Mouse (Mus musculus): ENCODE results near the gene Pcnx3.

Gene Pcnx3

DNA sequence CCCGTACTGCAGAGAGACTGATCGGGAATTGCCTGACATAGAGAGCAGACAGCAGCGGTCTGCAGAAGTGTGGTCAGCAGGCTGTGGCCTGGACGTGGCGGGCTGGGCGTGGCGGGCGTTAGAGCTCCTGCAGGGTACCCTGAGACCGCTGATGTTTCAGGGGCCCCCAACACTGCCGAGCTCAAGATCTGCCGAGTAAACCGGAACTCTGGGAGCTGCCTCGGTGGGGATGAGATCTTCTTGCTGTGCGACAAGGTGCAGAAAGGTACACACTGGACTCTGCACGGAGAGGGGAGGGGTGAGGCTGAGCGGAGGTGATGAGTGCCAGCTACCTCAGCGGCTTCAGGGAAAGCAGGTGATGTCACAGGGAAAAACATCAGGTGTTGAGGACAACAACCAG, 47.7 kb downstream of the Pcnx3 start:
- no peak for DNase-seq (ENCODE audit: low spot score)

DNA sequence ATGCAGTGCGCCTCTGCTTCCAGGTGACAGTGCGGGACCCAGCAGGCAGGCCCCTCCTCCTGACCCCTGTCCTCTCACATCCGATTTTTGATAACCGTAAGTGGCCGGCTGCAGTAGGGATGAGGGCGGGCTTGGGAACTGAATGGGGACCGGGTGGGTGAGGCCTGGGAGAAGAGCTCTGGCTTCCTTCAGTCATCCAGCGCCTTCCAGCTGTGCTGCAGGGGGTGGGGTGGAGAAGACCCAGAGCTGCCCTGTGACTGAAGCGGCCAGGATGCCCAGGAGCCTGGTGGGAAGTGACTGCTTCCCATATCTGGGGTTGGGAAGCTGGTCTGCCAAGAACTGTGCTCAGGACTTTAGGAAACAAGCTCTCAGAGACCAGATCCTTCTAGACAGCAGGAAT, 48.4 kb downstream of the Pcnx3 start:
- no peak for DNase-seq (ENCODE audit: low spot score)

DNA sequence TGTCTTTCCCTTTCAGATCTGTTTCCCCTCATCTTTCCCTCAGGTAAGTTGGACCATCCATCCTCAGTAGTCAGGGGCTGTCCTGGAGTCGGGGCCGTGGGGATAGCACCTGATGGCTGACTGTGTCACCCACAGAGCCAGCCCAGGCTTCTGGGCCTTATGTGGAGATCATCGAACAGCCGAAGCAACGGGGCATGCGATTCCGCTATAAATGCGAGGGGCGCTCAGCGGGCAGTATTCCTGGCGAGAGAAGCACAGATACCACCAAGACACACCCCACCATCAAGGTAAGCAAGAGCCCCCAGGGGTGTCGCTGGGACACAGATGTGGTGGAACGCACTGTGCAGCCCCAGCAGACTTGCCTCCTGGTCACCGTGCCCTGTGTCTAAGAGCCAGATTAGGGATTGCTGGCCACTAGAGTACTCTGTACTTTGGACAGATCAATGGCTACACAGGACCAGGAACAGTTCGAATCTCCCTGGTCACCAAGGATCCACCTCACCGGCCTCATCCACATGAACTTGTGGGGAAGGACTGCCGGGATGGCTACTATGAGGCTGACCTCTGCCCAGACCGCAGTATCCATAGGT, 50.2 kb downstream of the Pcnx3 start:
- DNase-seq (ENCODE audit: low spot score), result no peak

DNA sequence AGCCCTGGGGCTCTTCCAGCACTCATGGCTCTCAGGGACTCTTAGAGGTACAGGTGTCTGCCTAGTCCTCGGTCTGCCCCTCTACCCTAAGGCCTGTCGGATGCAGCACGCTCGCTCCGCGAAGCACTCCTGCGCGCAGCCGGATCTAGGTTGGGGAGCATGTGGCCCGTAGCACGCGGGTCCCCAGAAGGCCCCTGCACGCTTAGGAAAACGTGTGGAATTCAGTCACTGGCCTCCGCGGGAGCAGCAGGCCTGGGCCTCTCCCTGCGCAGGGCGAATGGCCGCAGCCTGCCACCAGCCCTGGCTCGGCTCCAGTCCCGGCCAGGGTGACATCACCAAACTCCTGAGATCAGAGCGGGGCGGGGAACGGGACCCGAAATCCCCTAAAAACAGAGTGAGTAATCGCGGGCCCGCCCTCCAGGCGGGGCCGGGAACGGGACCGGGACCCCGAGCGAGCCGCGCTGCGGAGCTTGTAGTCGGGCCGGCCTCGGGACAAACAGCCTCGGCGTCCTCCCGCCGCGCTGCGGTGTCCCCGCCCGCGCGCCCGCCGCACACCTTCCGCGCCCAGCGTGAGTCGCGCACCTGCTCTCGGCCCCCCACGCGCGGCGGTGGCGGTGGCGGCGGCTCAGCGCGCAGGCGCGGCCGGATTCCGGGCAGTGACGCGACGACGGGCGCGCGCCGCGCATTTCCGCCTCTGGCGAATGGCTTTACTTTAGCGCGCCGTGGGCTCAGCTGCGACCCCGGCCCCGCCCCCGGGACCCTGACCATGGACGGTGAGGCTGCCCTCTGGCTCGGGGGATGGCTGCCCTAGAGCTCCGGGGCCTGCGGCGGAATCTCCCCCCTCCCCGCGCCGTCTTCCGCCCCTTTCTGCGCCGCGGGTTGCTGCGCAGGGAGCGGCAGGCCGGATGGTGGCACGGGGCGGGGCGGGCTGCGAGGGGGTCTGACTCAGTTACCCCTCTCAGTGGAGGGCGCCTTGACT, 51.4 kb downstream of the Pcnx3 start, which contains the start of gene Rela:
Gene Rela (plus strand): TSS at position 415 of the 979 bp plus-strand sequence.
- DNase-seq (ENCODE audit: low spot score), result peak; percentile 84

DNA sequence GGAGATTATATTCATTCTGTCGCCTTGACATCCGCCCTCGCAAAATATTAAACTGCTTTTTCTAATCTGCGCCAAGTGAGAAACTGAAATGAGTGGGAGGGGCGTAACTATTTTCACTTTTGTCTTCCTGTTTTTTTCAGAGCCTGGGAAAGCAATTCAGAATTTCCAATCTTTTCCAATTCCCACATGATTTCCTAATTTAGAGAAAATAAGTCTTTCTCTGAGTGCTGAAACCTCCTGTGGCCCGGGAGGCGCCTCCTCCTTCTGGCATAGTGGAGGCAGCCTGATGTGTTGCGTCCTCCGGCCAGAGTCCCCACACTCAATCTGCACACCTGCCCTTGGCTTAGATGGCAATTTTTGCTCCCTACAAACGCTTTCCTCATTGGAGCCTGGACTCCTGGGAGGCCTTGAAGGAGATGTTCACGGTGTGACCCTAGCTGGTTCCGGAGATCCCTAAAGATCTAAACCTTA, 52.1 kb downstream of the Pcnx3 start:
- DNase-seq (ENCODE audit: low spot score), result no peak

DNA sequence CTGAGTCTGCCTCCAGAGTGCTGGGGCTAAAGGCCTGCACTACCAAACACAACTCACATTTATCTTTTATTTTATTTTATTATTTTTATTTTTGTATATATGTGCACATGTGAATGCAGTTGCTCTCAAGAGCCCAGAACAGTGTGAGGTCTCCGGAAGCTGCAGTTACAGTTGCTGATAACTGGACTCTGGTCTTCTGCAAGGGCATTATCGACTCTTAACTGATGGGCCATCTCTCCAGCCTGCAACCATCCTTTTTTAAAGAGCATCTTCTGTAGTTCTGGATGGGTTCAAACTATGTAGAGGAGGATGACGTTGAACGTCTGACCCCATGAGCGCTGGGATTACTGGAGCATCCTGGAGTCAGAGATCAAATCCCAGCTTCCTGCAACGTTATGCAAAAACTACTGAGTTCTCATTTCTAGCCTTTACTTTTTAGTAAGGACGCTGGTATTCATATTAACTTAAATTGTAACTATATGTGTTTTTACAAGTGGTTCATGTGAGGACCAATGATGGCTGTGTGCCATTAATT, 52.6 kb downstream of the Pcnx3 start:
- no peak for DNase-seq (ENCODE audit: low spot score)

DNA sequence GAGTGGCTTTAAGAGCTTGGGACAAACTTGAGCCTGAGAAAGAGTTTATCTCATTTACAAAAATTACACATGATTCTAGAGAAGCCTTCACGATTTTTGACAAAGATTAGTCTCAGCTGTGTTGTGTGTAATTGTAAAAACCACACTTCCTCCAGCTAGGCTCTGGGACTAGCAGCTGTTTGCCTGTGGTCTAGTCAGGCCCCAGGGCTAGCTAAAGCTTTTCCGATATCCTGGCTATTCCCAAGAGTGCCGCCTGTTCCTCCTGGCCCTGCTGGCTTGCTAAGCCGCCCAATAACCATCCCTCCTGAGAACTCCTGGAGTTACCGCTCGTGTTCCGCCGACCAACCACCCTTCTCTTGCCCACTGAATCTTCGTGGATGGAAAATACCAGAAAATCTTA, 56.6 kb downstream of the Pcnx3 start:
- no peak for DNase-seq (ENCODE audit: low spot score)

DNA sequence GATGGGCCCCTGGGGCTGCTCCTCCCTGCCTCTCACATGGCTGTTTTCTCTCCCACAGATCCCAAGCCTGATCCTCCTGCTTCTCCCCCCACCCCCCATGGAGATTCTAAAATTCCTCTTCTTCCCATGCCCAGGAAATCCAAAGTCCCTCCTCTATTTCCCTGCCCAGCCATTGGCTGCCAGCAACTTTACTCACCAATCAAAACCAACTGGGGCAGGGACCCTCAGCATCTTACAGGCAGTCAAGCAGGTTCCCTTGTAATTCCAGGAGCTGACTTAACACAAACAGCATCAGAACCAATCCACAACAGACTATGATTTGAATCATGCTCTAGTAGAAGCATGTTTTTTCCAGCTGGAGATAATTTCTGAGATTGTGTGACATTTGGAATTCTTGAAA, 58.8 kb downstream of the Pcnx3 start:
- DNase-seq (ENCODE audit: low spot score), result no peak

DNA sequence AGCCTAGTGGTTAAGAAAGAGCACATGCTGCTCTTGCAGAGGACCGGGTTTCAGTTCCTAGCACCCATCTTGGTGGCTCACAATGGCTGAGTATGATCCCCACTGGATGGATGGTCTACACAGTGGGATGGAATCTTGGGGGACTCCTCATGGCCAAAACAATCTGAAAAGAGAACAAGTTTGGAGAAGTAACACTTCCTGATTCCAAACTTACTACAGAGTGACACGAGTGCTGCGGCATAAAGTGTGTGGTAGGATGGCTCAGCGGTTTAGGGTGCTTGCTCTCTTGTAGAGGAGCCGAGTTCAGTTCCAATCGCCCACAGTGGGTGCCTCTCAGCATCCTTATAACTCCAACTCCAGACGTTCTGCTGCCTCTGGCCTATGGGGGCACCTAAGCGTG, 63.4 kb downstream of the Pcnx3 start:
- DNase-seq (ENCODE audit: low spot score), result no peak

DNA sequence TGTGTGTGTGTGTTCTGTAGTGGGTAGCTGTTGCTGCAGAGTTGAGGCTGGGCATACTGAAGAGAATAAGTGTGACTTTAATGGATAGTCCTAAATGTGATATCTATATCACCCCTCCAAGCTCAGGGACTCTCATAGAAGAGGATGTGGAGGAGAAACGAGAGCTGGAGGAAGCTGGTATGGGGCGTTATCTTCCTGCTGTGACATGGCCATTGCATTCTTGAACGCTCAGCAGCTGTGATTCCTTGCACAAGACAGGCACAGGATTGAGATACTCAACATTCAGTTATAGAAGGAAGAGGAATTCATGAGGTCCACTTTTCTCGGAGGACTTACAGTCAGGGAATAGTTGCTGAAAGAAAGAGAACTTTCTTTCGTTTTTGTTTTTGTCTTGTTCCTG, 66.8 kb downstream of the Pcnx3 start:
- no peak for DNase-seq (ENCODE audit: low spot score)

DNA sequence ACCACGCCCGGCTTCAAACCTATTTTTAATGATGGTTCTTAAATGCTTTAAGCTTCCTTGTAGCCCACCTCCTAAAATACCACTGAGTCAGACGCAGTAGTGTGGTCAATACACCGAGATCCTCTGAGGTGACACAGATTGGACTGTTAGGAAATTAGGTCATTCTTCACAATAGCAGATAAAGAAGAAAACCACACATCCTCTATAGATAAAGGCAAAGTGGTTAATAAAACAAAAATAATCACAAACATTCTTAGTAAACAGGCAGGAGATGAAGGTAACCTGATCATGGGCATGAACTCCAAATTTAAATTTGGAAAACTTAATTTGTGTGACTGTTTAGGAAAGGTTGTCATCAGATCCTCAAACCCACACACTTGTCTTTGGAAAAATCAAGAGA, 68.7 kb downstream of the Pcnx3 start:
- DNase-seq (ENCODE audit: low spot score), result no peak

DNA sequence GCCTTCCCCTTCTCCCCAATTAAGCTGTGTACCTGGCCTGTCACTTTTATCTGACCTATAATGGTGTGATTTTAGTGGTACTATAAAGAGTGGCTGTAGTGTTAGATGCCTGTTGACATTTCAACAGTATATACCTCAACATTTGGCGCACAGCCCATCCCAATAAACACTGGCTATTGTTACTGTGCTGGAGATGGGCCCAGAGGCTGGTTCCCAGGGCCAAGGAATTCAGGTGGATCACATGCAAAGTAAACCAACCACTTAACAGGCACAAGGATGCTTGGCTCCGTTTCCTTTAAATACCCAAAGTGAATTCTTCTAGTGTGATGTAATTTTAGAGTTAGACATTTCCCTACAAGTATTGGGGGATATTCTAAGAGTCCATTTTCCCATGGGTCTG, 73.8 kb downstream of the Pcnx3 start:
- no peak for DNase-seq (ENCODE audit: low spot score)

Data from retina, embryonic 14.5 days (tissue).